Mouse (Mus musculus) urinary bladder, postnatal 36 days (tissue): ENCODE data around the gene Prpf40a.

Experiments used
- DNase-seq, 2 experiments: peaks; one replicate each; pipeline ENCODE4 v3.0.0; 2022; ENCODE audit warnings: low spot score in 2 of 2, mixed read lengths in 1 of 2

The Prpf40a gene

GRCm38 (mm10) chr2:53190684-53191511 is at the start of gene Prpf40a:
TSS of gene Prpf40a (minus strand) at chr2:53191284.
- peak; percentile 100 for DNase-seq

DNA sequence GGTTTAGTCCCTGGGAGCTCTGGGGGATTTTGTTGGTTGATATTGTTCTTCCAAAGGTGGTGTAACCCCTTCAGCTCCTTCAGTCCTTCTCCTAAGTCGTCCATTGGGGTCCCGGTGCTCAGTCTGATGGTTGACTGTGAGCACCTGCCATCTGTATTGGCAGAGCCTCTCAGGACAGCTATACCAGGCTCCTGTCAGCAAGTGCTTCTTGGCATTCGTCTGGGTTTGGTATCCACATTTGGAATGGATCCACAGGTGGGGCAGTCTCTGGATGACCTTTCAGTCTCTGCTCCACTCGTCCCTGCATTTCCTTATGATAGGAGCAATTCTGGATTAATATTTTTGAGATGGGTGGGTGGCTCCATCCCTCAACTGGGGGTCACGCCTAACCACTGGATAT is 31.2 kb upstream of the Prpf40a start:
- no peak for DNase-seq

DNA sequence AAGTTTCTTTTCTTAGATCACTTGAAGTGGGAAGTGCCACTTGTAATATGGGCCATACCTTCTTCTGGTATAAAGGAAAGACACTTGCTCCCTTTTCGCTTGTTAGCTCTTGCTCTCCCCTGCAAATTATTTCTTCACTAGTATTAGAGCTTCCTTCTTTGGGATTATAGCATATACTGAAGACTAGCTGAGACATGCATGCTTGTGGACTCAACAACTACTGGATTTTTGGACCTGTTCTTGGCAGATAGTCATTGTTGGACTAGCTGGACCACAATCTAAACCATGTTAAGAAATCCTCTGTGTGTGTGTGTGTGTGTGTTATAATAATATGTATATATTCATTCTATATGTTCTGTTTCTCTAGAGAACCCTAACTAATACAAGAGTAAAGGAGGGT is 22.4 kb upstream of the Prpf40a start:
- no peak for DNase-seq

- no peak for DNase-seq
Measured at GRCm38 (mm10) chr2:53206749-53207148, 15.7 kb upstream of the Prpf40a start.

- DNase-seq, result no peak
Measured at GRCm38 (mm10) chr2:53204373-53205274, 13.5 kb upstream of the Prpf40a start.

GRCm38 (mm10) chr2:53200164-53200885 is 9.2 kb upstream of the Prpf40a start:
- no peak for DNase-seq

GRCm38 (mm10) chr2:53199203-53199602 is 8.1 kb upstream of the Prpf40a start:
- no peak for DNase-seq

DNA sequence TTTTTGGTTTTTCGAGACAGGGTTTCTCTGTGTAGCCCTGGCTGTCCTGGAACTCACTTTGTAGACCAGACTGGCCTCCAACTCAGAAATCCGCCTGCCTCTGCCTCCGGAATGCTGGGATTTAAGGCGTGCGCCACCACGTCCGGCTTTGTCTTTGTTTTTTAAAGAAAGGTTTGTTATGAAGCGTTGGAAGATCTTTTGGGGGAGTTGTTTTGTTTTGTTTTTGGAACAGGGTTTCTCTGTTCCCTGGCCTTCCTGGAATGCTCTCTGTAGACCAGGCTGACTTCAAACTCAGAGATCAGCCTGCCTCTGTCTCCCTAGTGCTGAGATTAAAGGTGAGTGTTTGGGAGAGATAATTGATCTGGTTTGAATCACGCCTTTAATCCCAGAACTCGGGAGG is 5.3 kb upstream of the Prpf40a start:
- no peak for DNase-seq

- no peak for DNase-seq
Measured at GRCm38 (mm10) chr2:53192386-53192785, 1.3 kb upstream of the Prpf40a start.

GRCm38 (mm10) chr2:53191523-53192220 is 588 bp upstream of the Prpf40a start, which contains the start of gene Arl6ip6:
TSS of gene Arl6ip6 (plus strand) at chr2:53191726.
- DNase-seq, result peak; percentile 98

- DNase-seq, result no peak
Measured at GRCm38 (mm10) chr2:53189811-53190210, 1.3 kb downstream of the Prpf40a start.

- no peak for DNase-seq
Measured at GRCm38 (mm10) chr2:53179876-53180275, 11.2 kb downstream of the Prpf40a start.

- DNase-seq, result no peak
Measured at GRCm38 (mm10) chr2:53178966-53179365, 12.1 kb downstream of the Prpf40a start.

DNA sequence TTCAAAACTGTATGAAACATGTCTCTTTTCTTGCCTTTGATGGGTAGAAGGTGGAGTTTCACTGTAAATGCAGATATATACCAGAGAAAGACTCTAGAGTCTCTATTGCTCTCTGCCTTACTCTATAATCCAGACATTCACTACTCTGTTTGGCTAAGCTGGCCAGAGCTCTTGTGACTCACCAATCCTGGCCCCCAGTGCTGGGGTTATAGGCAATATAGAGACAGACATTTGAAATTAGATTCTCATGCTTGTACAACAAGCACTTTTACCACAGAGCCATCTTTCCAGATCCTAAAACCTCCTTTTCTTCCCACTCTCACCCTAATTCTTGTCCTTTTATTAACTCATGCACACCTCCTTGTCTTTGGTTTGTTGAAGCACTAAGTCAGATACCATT is 17.1 kb downstream of the Prpf40a start:
- no peak for DNase-seq

DNA sequence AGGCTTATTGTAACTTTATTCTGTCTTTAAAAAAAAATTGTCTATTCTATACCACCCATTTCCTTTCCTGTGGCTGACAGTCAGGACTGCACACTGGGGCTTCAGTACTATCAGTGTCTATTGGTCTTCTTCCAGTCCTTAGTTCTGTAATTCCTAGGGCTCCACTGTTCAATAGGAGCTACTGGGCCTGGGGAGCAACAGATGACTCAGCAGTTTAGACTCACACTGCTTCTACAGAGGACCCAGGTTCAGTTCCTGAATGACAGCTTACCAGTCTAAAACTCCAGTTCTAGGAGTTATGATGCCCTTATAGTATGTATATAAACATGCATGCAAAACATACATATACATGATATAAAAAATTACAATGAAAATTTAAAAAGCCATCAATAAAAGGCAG is 44.2 kb downstream of the Prpf40a start:
- no peak for DNase-seq

GRCm38 (mm10) chr2:53131567-53131966 is 59.5 kb downstream of the Prpf40a start:
- DNase-seq, result no peak

DNA sequence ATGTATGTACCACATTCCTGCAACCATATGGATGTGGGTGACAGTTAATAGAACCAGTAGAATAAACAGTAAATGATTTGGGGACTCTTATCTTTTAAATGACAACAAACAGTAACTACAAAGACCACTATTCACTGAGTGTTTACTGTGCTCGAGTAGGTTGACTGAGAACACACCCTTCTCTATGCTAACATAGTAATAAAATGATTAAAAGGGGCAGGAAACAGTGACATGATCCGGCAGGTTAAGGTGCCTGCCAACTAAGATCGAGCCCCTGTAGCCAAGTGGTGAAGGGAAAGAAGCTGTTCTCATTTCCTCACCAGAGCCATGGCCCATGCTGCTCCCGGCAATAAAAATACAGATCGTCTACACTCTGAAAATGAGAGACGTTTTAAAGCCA is 62.0 kb downstream of the Prpf40a start:
- DNase-seq, result no peak

- no peak for DNase-seq
Measured at GRCm38 (mm10) chr2:53125998-53126397, 65.1 kb downstream of the Prpf40a start.

DNA sequence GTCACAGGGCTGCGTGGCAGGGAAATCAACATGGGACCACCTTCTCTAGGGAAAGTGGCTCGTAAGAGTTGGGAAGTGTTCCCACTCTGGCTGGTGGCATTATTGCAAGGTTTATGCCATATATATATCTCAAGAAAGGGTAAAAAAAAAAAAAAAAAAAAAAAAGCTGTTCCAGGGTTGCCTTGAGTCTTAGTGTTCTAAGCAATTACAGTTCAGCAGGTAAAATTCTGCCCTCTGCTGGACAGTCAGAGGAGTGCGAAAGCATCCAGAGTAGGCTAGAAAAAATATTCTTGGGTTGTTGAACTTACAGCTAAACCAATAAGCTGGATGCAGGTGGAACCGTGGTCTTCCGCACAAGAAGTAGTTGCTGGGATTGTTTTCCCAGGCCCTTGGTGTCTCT is 69.3 kb downstream of the Prpf40a start:
- DNase-seq, result peak; percentile 9 to 25

DNA sequence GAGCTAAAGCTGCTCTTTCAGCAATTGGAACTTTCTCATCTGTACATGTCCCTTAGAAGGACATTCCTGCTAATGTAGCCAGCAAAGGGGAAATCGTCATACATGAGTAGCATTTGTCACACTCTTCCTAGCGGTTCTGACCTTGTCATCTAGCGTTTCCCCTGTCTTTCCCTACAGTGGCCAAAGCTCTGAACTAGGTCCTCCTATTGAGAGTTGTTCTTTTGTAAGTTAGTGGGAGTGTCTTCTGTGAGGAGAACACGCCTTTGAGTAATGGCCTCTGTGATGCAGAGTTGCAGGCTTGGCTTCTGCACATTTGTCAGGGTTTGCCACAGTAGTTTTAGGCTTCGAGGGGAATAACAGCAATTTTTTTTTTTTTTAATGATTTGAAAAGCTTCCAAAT is 82.5 kb downstream of the Prpf40a start:
- no peak for DNase-seq

- DNase-seq, result no peak
Measured at GRCm38 (mm10) chr2:53106472-53106871, 84.6 kb downstream of the Prpf40a start.
